Mouse (Mus musculus): Measurements from ENCODE around the gene Pklr.

- TF ChIP-seq POLR2A (IDR thresholded peaks at IDR 0.05; ENCODE audit: borderline replicate concordance, insufficient read depth, low read length) (no peak), CTCF (IDR thresholded peaks at IDR 0.05; ENCODE audit: borderline replicate concordance, insufficient read depth, low read depth, low read length) (no peak)
Measured at GRCm38 (mm10) chr3:89193351-89193750, 57.4 kb downstream of the Pklr start.

Data from cerebellum, adult 2 months (tissue).